Mouse (Mus musculus): ENCODE results near the gene Gimap4. TPM values are rescaled to one million over a fixed set of nuclear protein-coding genes. Genes with fewer than 3 reads are reported as not detected.

Gimap4 gene
- polyA plus RNA-seq, 1 experiment from 2014 or later: 1.1 TPM

GRCm38 (mm10) chr6:48720326-48720725 lies 36.0 kb downstream of the Gimap4 start:
- Histone ChIP-seq H3K4me1 (no peaks in the 10 kb centered on the region), H3K9me3 (no peaks in the 10 kb centered on the region), H3K27ac (replicated peaks) (no peak overlapping the region), H3K9ac (replicated peaks) (no peak overlapping the region), H3K4me2 (replicated peaks) (no peak overlapping the region), H3K4me3 (no peak overlapping the region), H3K36me3 (no peaks in the 10 kb centered on the region), H3K27me3 (no peaks in the 10 kb centered on the region)
- ATAC-seq (replicated peaks): no peak
- 79% methylated on average over 4 of the region's 4 CpGs for WGBS

GRCm38 (mm10) chr6:48723468-48723867 lies 39.1 kb downstream of the Gimap4 start:
- no peak overlapping the region for H3K9ac ChIP-seq (replicated peaks)
- H3K27me3 ChIP-seq: no peaks in the 10 kb centered on the region
- H3K4me3 ChIP-seq: no peak overlapping the region
- no peaks in the 10 kb centered on the region for H3K9me3 ChIP-seq
- H3K27ac ChIP-seq (replicated peaks): no peak overlapping the region
- no peak overlapping the region for H3K4me2 ChIP-seq (replicated peaks)
- H3K36me3 ChIP-seq: no peaks in the 10 kb centered on the region
- 0 out of 2 replicates have a peak, but pooled peaks cover 2% of the 10 kb centered on the region for H3K4me1 ChIP-seq
- WGBS: 87% methylated on average over 8 of the region's 8 CpGs
- ATAC-seq (replicated peaks): no peak

- no peak overlapping the region for H3K4me3 ChIP-seq
- no peak overlapping the region for H3K27ac ChIP-seq (replicated peaks)
- WGBS: 0% methylated on average over 1 of the region's 1 CpGs
- no peaks in the 10 kb centered on the region for H3K9me3 ChIP-seq
- no peak overlapping the region for H3K4me2 ChIP-seq (replicated peaks)
- H3K4me1 ChIP-seq: 0 out of 2 replicates have a peak, but pooled peaks cover 2% of the 10 kb centered on the region
- no peaks in the 10 kb centered on the region for H3K27me3 ChIP-seq
- peak; percentile 60; the same call in 1 of the 2 replicates for ATAC-seq (replicated peaks)
- H3K36me3 ChIP-seq: no peaks in the 10 kb centered on the region
- no peak overlapping the region for H3K9ac ChIP-seq (replicated peaks)
Measured at GRCm38 (mm10) chr6:48725476-48725875, 41.1 kb downstream of the Gimap4 start.

DNA sequence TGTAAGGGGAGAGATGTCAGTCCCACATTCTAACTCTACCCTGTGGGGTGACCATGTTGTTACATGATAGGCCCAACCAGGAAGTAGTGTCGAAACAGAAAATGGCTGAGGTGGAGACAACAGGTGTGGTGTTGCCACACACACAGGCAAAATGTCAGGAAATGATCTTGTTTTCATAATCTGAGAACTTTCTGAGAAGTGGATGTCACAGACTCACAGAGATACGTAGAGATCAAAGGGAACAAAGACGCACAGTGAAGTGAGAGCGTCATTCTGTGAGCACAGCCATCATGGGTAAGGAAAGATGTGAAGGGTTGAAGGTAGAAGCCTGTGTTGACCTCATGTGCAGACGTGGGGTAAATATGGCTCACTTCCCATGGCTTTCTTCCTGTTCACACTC lies 43.4 kb downstream of the Gimap4 start:
- Histone ChIP-seq H3K4me3 (no peak overlapping the region), H3K4me1 (0 out of 2 replicates have a peak, but pooled peaks cover 2% of the 10 kb centered on the region), H3K36me3 (no peaks in the 10 kb centered on the region), H3K4me2 (replicated peaks) (no peak overlapping the region), H3K27me3 (no peaks in the 10 kb centered on the region), H3K9ac (replicated peaks) (no peak overlapping the region), H3K27ac (replicated peaks) (no peak overlapping the region), H3K9me3 (no peaks in the 10 kb centered on the region)
- WGBS: 93% methylated on average over 5 of the region's 5 CpGs
- ATAC-seq (replicated peaks): no peak

GRCm38 (mm10) chr6:48732864-48733304 lies 48.5 kb downstream of the Gimap4 start:
- Histone ChIP-seq H3K9me3 (no peaks in the 10 kb centered on the region), H3K4me1 (no peaks in the 10 kb centered on the region), H3K36me3 (no peaks in the 10 kb centered on the region), H3K27me3 (no peaks in the 10 kb centered on the region), H3K9ac (replicated peaks) (no peak overlapping the region), H3K4me2 (replicated peaks) (no peak overlapping the region), H3K4me3 (no peak overlapping the region), H3K27ac (replicated peaks) (no peak overlapping the region)
- ATAC-seq (replicated peaks): no peak
- 61% methylated on average over 8 of the region's 8 CpGs for WGBS

DNA sequence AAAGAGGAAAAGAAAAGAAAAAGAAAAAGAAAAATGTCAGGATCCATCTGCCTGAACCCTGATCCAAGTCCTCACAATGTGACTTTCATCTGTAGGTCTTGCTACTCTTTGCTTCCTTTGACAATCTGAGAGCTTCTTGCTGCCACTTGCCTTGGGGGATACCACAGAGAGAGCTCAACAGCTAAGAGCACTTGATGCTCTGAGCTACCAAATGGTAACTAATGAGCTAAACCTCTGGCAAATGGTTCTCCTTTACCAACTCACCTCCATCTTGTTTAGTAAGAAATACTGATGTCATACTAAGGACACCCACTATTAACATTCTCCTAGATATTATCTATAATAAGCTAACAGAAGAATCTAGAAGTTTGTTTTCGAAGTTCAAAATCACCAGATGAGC lies 49.3 kb downstream of the Gimap4 start:
- Histone ChIP-seq H3K4me2 (replicated peaks) (no peak overlapping the region), H3K4me3 (no peak overlapping the region), H3K36me3 (no peaks in the 10 kb centered on the region), H3K27me3 (no peaks in the 10 kb centered on the region), H3K4me1 (no peaks in the 10 kb centered on the region), H3K9ac (replicated peaks) (no peak overlapping the region), H3K27ac (replicated peaks) (no peak overlapping the region), H3K9me3 (no peaks in the 10 kb centered on the region)
- no peak for ATAC-seq (replicated peaks)
- 83% methylated on average over 1 of the region's 1 CpGs for WGBS

DNA sequence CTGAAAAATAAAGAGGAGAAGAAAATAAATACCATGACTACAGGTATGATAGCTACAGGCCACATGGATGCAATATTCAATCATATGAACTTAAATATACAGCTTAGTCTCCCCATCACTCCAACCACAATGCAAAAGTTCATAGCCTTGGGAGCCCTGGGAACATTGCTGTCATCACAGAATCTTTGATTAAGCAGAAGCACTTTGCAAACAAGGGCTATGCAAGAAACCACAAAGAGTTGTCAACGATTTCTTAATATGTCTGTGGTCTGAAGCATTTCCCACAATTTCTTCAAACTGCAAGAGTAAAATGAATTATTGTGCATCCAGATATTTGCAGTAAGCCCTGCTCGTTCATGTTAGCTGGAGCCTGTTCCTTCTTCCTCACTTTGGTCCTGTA lies 52.7 kb downstream of the Gimap4 start:
- Histone ChIP-seq H3K27me3 (peaks cover 7% of the 10 kb centered on the region; the same call in 1 of the 2 replicates), H3K27ac (replicated peaks) (no peak overlapping the region), H3K9ac (replicated peaks) (no peak overlapping the region), H3K4me1 (no peaks in the 10 kb centered on the region), H3K4me2 (replicated peaks) (no peak overlapping the region), H3K36me3 (no peaks in the 10 kb centered on the region), H3K4me3 (no peak overlapping the region), H3K9me3 (no peaks in the 10 kb centered on the region)
- ATAC-seq (replicated peaks): no peak
- WGBS: 78% methylated on average over 2 of the region's 2 CpGs

DNA sequence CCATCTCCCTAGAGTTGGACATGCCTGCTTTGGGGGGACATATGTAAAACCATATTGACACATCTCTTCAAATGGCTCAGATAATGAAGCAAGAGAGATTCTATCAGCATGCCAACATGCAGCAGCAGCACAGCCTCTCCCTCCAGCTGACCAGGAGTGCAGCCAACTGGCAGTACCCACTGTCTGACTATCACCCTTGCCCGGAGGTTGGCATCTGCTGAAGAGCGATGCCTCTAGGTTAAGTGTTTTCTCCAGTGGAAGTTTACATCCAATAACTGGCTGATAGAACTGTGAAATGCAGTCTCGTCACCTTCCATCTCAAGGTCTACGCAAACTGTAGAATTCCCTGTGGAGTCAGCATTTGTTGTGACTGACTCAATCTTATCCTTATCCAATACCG lies 53.3 kb downstream of the Gimap4 start:
- no peaks in the 10 kb centered on the region for H3K36me3 ChIP-seq
- 85% methylated on average over 5 of the region's 5 CpGs for WGBS
- no peaks in the 10 kb centered on the region for H3K9me3 ChIP-seq
- no peak overlapping the region for H3K4me2 ChIP-seq (replicated peaks)
- no peak overlapping the region for H3K27ac ChIP-seq (replicated peaks)
- no peak overlapping the region for H3K9ac ChIP-seq (replicated peaks)
- 0 out of 2 replicates have a peak, but pooled peaks cover 5% of the 10 kb centered on the region for H3K4me1 ChIP-seq
- ATAC-seq (replicated peaks): no peak
- no peak overlapping the region for H3K4me3 ChIP-seq
- peaks cover 13% of the 10 kb centered on the region for H3K27me3 ChIP-seq

DNA sequence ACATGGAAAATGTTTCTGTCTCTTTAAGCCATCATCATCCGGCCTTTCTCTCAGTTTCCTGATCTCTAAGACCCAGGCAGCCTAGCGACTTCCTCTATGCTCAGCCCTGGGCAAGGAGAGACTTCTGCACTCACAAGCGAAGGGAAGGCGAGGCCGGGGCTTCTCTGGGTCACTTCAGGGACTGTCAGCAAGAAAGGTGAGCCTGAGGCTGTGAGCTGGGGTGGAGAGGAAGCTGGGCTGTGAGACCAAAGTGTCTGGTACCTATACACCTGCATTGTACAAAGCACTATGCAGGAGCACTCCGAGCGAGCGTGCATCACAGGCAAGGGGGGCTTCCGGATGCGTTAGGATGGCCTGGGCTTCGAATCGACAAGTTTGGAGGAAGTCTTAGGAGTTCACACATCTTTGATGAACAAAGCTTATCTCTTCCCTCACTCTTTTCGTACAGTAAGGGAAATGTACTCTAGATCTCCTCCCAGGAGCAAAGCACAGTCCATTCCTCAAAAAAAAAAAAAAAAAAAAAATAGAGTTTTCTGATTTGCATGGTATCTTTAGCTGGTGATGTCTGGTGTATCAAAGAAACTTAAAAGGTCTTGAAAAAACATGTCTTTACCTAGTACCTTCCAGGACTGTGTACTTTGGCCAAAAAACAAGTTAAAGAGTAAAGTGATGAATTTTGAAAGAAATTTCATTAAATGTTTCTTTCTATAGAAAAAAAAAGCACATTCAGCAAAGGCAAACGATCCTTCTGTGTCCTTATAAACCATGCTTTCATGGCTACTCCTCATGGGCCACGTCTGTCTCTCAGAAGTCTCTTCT lies 54.8 kb downstream of the Gimap4 start, which contains the start of gene Gimap1:
Gene Gimap1, plus strand, starts transcription at position 94 of the 819 bp plus-strand sequence.
- Histone ChIP-seq H3K9me3 (no peaks in the 10 kb centered on the region), H3K4me2 (replicated peaks) (no peak within 1 kb of the TSS), H3K4me1 (0 out of 2 replicates have a peak, but pooled peaks cover 5% of the 10 kb centered on the region), H3K36me3 (no peaks in the 10 kb centered on the region), H3K27me3 (peaks cover 23% of the 10 kb centered on the region), H3K27ac (replicated peaks) (no peak within 1 kb of the TSS), H3K4me3 (no peak within 1 kb of the TSS), H3K9ac (replicated peaks) (no peak within 1 kb of the TSS)
- 77% methylated on average over 15 of the region's 15 CpGs for WGBS
- no peak for ATAC-seq (replicated peaks)

GRCm38 (mm10) chr6:48739780-48740055 lies 55.4 kb downstream of the Gimap4 start:
- no peak for ATAC-seq (replicated peaks)
- H3K4me2 ChIP-seq (replicated peaks): no peak overlapping the region
- 88% methylated on average over 3 of the region's 3 CpGs for WGBS

GRCm38 (mm10) chr6:48740501-48741169 lies 56.3 kb downstream of the Gimap4 start:
- ATAC-seq (replicated peaks): no peak

More at GRCm38 (mm10) chr6:48739780-48740055, 55.4 kb downstream of the Gimap4 start:
- H3K27ac ChIP-seq (replicated peaks): no peak overlapping the region
- H3K4me3 ChIP-seq: no peak overlapping the region
- H3K9me3 ChIP-seq: no peaks in the 10 kb centered on the region
- no peaks in the 10 kb centered on the region for H3K36me3 ChIP-seq
- H3K4me1 ChIP-seq: 0 out of 2 replicates have a peak, but pooled peaks cover 5% of the 10 kb centered on the region
- no peak overlapping the region for H3K9ac ChIP-seq (replicated peaks)
- H3K27me3 ChIP-seq: peaks cover 24% of the 10 kb centered on the region

DNA sequence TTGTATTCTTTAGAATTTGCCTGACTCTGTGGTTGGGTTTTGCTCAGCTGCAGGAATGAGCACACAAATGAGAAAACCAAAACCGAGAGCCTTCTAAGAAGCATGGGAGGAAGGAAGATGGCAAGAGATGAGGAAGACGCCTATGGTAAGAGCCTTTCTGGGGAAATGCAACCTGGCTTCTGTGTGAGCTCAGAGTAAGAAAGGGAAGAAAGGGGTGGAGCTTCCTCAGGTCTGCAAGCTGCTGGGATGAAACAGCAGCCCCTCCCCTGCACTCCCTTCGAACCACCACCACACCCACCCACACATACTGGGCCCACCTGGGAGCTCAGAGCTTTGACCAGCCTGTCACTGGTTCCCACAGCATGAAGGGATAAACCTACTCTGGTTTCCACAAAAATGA lies 56.9 kb downstream of the Gimap4 start:
- Histone ChIP-seq H3K4me3 (no peak overlapping the region), H3K9me3 (no peaks in the 10 kb centered on the region), H3K36me3 (no peaks in the 10 kb centered on the region), H3K4me2 (replicated peaks) (no peak overlapping the region), H3K9ac (replicated peaks) (no peak overlapping the region), H3K4me1 (0 out of 2 replicates have a peak, but pooled peaks cover 5% of the 10 kb centered on the region), H3K27ac (replicated peaks) (no peak overlapping the region), H3K27me3 (peaks cover 24% of the 10 kb centered on the region)
- 22% methylated on average over 3 of the region's 3 CpGs for WGBS
- no peak for ATAC-seq (replicated peaks)

More at GRCm38 (mm10) chr6:48740501-48741169, 56.3 kb downstream of the Gimap4 start:
- Histone ChIP-seq H3K9ac (replicated peaks) (no peak overlapping the region), H3K36me3 (no peaks in the 10 kb centered on the region), H3K9me3 (no peaks in the 10 kb centered on the region), H3K4me1 (0 out of 2 replicates have a peak, but pooled peaks cover 5% of the 10 kb centered on the region), H3K4me2 (replicated peaks) (no peak overlapping the region), H3K27me3 (peaks cover 24% of the 10 kb centered on the region), H3K4me3 (no peak overlapping the region), H3K27ac (replicated peaks) (no peak overlapping the region)
- 76% methylated on average over 3 of the region's 3 CpGs for WGBS
